Comparison of ENCODE assay signal across 25 mouse cellular contexts in genomic region chr4:4783686-4783957, GRCm38 (mm10). TPM values are rescaled to one million over a fixed set of nuclear protein-coding genes. Genes with fewer than 3 reads are reported as not detected.
DNase-seq lines count a peak whose midpoint lies in the region; ATAC-seq and TF ChIP-seq lines count a peak whose summit lies in the region.
"Had no signal": no experiment of that assay in that cellular context is flagged by ENCODE, and none has a peak within 500 bp of the region (broad histone marks: within the 10 kb centered on the region; RNA-seq: fewer than 3 reads in every experiment).

No protein-coding gene starts in this region.

- TF ChIP-seq EP300 in liver, embryonic 14.5 days (IDR thresholded peaks at IDR 0.05; ENCODE audit: low read depth), result no peak
- TF ChIP-seq EP300 in liver, postnatal 0 days (IDR thresholded peaks at IDR 0.05; ENCODE audit: low read depth), result no peak

- peak overlapping the region; percentile 45; the same call in 1 of the 2 replicates for H3K4me2 ChIP-seq in liver, embryonic 11.5 days
- peak overlapping the region; percentile 68 for H3K4me2 ChIP-seq in liver, embryonic 14.5 days (ENCODE audit: low read depth)
- H3K4me2 ChIP-seq in liver, postnatal 0 days (ENCODE audit: low read depth, low read length), result peak overlapping the region; percentile 33; the same call in 1 of the 2 replicates
- no peak overlapping the region for H3K4me2 ChIP-seq in intestine, embryonic 16.5 days (ENCODE audit: low read depth, low read length)
- H3K4me2 ChIP-seq: forebrain, embryonic 13.5 days; heart, embryonic 13.5 days; hindbrain, embryonic 14.5 days had no signal

- DNase-seq in liver, embryonic 11.5 days (ENCODE audit: low spot score), result no peak
- no peak for DNase-seq in liver
- DNase-seq in liver, embryonic 14.5 days (ENCODE audit: low read depth in 3 of 3, low spot score in 3 of 3), result no peak
- DNase-seq in liver, postnatal 0 days, result no peak
- DNase-seq in urinary bladder, postnatal 4 days (ENCODE audit: low spot score in 2 of 2), result no peak
- DNase-seq: adrenal gland, postnatal 10 days; adrenal gland, postnatal 36 days; B cell, adult 2 months; cerebellum, adult 18-20 months; cerebellum, adult 9-10 months; cerebellum, postnatal 14 days; gastrocnemius, postnatal 10 days; gastrocnemius, postnatal 36 days; heart, adult 2 months; heart, postnatal 14 days; heart, postnatal 4 days had no signal

- H3K4me3 ChIP-seq in liver, embryonic 11.5 days (ENCODE audit: low read depth, low read length), result no peak overlapping the region
- no peak overlapping the region for H3K4me3 ChIP-seq in liver, embryonic 14.5 days (ENCODE audit: insufficient read depth in 1 of 2, low read depth in 2 of 2, low read length in 2 of 2)
- H3K4me3 ChIP-seq in liver, postnatal 0 days (ENCODE audit: low read depth, low read length), result no peak overlapping the region
- no peak overlapping the region for H3K4me3 ChIP-seq in intestine, embryonic 16.5 days (ENCODE audit: low read length)
- H3K4me3 ChIP-seq: forebrain, embryonic 10.5 days; forebrain, embryonic 13.5 days; heart, adult 2 months; heart, embryonic 10.5 days; heart, embryonic 13.5 days had no signal

- peaks cover 8% of the 10 kb centered on the region; the same call in 1 of the 2 replicates for H3K9me3 ChIP-seq in liver, embryonic 11.5 days (ENCODE audit: control insufficient read depth, low read length)
- H3K9me3 ChIP-seq in liver, embryonic 14.5 days (ENCODE audit: control insufficient read depth, low read length), result no peaks in the 10 kb centered on the region
- peaks cover 3% of the 10 kb centered on the region; the same call in 1 of the 2 replicates for H3K9me3 ChIP-seq in liver, postnatal 0 days (ENCODE audit: low read length)
- H3K9me3 ChIP-seq in intestine, embryonic 16.5 days (ENCODE audit: control insufficient read depth, low read length), result peaks cover 5% of the 10 kb centered on the region; the same call in 1 of the 2 replicates

- H3K27ac ChIP-seq in liver, embryonic 11.5 days (ENCODE audit: low read depth, low read length), result peak overlapping the region; percentile 30; the same call in 1 of the 2 replicates
- peak overlapping the region; percentile 76 for H3K27ac ChIP-seq in liver, embryonic 14.5 days
- peak overlapping the region; percentile 11; the same call in 1 of the 2 replicates for H3K27ac ChIP-seq in liver, postnatal 0 days (ENCODE audit: low read depth)
- H3K27ac ChIP-seq in intestine, embryonic 16.5 days (ENCODE audit: low read length), result no peak overlapping the region
- H3K27ac ChIP-seq: forebrain, embryonic 10.5 days; forebrain, embryonic 13.5 days; heart, adult 2 months; heart, embryonic 10.5 days; heart, embryonic 13.5 days; hindbrain, embryonic 14.5 days had no signal

- peak; percentile 51 for ATAC-seq in liver, embryonic 11.5 days (replicated peaks; ENCODE audit: low FRiP score)
- ATAC-seq in liver, embryonic 14.5 days (ENCODE audit: insufficient read depth), result peak; percentile 57; the same call in 1 of the 2 replicates
- no peak for ATAC-seq in liver, postnatal 0 days
- no peak for ATAC-seq in intestine, embryonic 16.5 days
- ATAC-seq: forebrain, embryonic 13.5 days; forebrain, embryonic 16.5 days; Patski had no signal

- H3K27me3 ChIP-seq in liver, embryonic 11.5 days (replicated peaks; ENCODE audit: control insufficient read depth, insufficient read depth, low read length), result no peaks in the 10 kb centered on the region
- H3K27me3 ChIP-seq in liver, embryonic 14.5 days (ENCODE audit: control insufficient read depth, insufficient read depth, low read length), result no peaks in the 10 kb centered on the region
- H3K27me3 ChIP-seq in liver, postnatal 0 days (ENCODE audit: insufficient read depth, low read length), result no peaks in the 10 kb centered on the region
- H3K27me3 ChIP-seq in intestine, embryonic 16.5 days (replicated peaks; ENCODE audit: control insufficient read depth, insufficient read depth, low read length), result no peaks in the 10 kb centered on the region
- H3K27me3 ChIP-seq: CH12.LX; forebrain, embryonic 13.5 days; heart, embryonic 13.5 days; Patski had no signal

- TF ChIP-seq CTCF in liver, embryonic 14.5 days (IDR thresholded peaks at IDR 0.05; ENCODE audit: low read depth), result no peak
- no peak for TF ChIP-seq CTCF in liver, postnatal 0 days (IDR thresholded peaks at IDR 0.05; ENCODE audit: low read depth)

- H3K36me3 ChIP-seq in liver, embryonic 11.5 days (ENCODE audit: control insufficient read depth, insufficient read depth, low read length), result peaks cover 9% of the 10 kb centered on the region; the same call in 1 of the 2 replicates
- peaks cover 7% of the 10 kb centered on the region; the same call in 1 of the 2 replicates for H3K36me3 ChIP-seq in liver, embryonic 14.5 days (replicated peaks; ENCODE audit: control insufficient read depth, insufficient read depth, low read depth)
- no peaks in the 10 kb centered on the region; the same call in 1 of the 2 replicates for H3K36me3 ChIP-seq in liver, postnatal 0 days (replicated peaks; ENCODE audit: insufficient read depth, low read length)
- H3K36me3 ChIP-seq in intestine, embryonic 16.5 days (ENCODE audit: control insufficient read depth, insufficient read depth, low read length), result peaks cover 12% of the 10 kb centered on the region; the same call in 1 of the 2 replicates

- peaks cover 6% of the 10 kb centered on the region for H3K4me1 ChIP-seq in liver, embryonic 11.5 days (replicated peaks; ENCODE audit: control insufficient read depth, insufficient read depth, low read length)
- H3K4me1 ChIP-seq in liver, embryonic 14.5 days (replicated peaks; ENCODE audit: control insufficient read depth in 2 of 2, insufficient read depth in 2 of 2, low read length in 1 of 2), result peaks cover 14 to 20% of the 10 kb centered on the region in 2 experiments
- 0 out of 2 replicates have a peak, but pooled peaks cover 3% of the 10 kb centered on the region for H3K4me1 ChIP-seq in liver, postnatal 0 days (ENCODE audit: insufficient read depth)
- no peaks in the 10 kb centered on the region for H3K4me1 ChIP-seq in intestine, embryonic 16.5 days (ENCODE audit: control insufficient read depth, insufficient read depth, low read length)
- H3K4me1 ChIP-seq: forebrain, embryonic 10.5 days; forebrain, embryonic 13.5 days; heart, embryonic 10.5 days; heart, embryonic 13.5 days had no signal

- no peak overlapping the region for H3K9ac ChIP-seq in liver, embryonic 11.5 days (ENCODE audit: low read depth, low read length)
- H3K9ac ChIP-seq in liver, embryonic 14.5 days (replicated peaks), result no peak overlapping the region; the same call in 1 of the 2 replicates
- no peak overlapping the region for H3K9ac ChIP-seq in liver, postnatal 0 days (replicated peaks)
- no peak overlapping the region for H3K9ac ChIP-seq in intestine, embryonic 16.5 days (ENCODE audit: low read depth, low read length)
- H3K9ac ChIP-seq: forebrain, embryonic 13.5 days; heart, embryonic 13.5 days; hindbrain, embryonic 14.5 days had no signal

RNA-seq across cellular contexts. Expression of gene Impad1, which starts 9.5 kb away (rescaled TPM):
- polyA plus RNA-seq in liver, embryonic 11.5 days (2014; fragmentation: Nextera tagmentation; extraction: Ambion mirVana), result 20.5 and 21.4 TPM in 2 replicates
- polyA plus RNA-seq in liver, embryonic 14.5 days (2012; rRNA removed), result 3.6 and 4.6 TPM in 2 replicates
- 7.1 and 7.9 TPM in 2 replicates for polyA plus RNA-seq in liver, embryonic 14.5 days (2014; fragmentation: Nextera tagmentation; extraction: Ambion mirVana)
- polyA plus RNA-seq in liver, postnatal 0 days (2015; fragmentation: Nextera tagmentation; extraction: Ambion mirVana), result 10.1 and 10.3 TPM in 2 replicates
- 25.9 and 28.4 TPM in 2 replicates for polyA plus RNA-seq in intestine, embryonic 16.5 days (2015; fragmentation: Nextera tagmentation; extraction: Ambion mirVana)

Comparison
In these comparisons a context has a peak if more than half of its experiments do, and no peak if none do; other contexts are left out.
1. ATAC-seq: peak in liver, embryonic 11.5 days (single experiment) and liver, embryonic 14.5 days (single experiment); none in liver, postnatal 0 days (single experiment) and intestine, embryonic 16.5 days (single experiment).